Mouse (Mus musculus) cerebellum, postnatal 36 days (tissue): ENCODE measurements around the gene Bmp2k.
"Not testable (repeated sequence)": the region's sequence is repeated elsewhere in the genome, so short reads cannot be mapped to it uniquely, and the experiment has no call there.

Experiments
- DNase-seq, 2 experiments: peaks; one replicate each; pipeline ENCODE4 v3.0.0; 2021 to 2022; ENCODE audit warnings: mixed read lengths in 2 of 2

The Bmp2k gene

GRCm38 (mm10) chr5:97004178-97005030 is 6.9 kb downstream of the Bmp2k start:
- no peak for DNase-seq

GRCm38 (mm10) chr5:97005891-97006290 is 8.4 kb downstream of the Bmp2k start:
- no peak for DNase-seq

GRCm38 (mm10) chr5:97006929-97007328 is 9.4 kb downstream of the Bmp2k start:
- DNase-seq: no peak

GRCm38 (mm10) chr5:97007496-97007895 is 10.0 kb downstream of the Bmp2k start:
- DNase-seq: no peak

GRCm38 (mm10) chr5:97009140-97009539 is 11.7 kb downstream of the Bmp2k start:
- DNase-seq: not testable (repeated sequence)

- DNase-seq: no peak
Measured at GRCm38 (mm10) chr5:97009601-97010335, 12.3 kb downstream of the Bmp2k start.

GRCm38 (mm10) chr5:97015781-97016508 is 18.5 kb downstream of the Bmp2k start:
- DNase-seq: no peak

- no peak for DNase-seq
Measured at GRCm38 (mm10) chr5:97016842-97017577, 19.5 kb downstream of the Bmp2k start.

- no peak for DNase-seq
Measured at GRCm38 (mm10) chr5:97022305-97023278, 25.1 kb downstream of the Bmp2k start.

- no peak for DNase-seq
Measured at GRCm38 (mm10) chr5:97024834-97025233, 27.3 kb downstream of the Bmp2k start.

GRCm38 (mm10) chr5:97025650-97026049 is 28.2 kb downstream of the Bmp2k start:
- no peak for DNase-seq

- DNase-seq: no peak
Measured at GRCm38 (mm10) chr5:97028004-97028403, 30.5 kb downstream of the Bmp2k start.

GRCm38 (mm10) chr5:97028840-97029239 is 31.4 kb downstream of the Bmp2k start:
- not testable (repeated sequence) for DNase-seq

GRCm38 (mm10) chr5:97031771-97032170 is 34.3 kb downstream of the Bmp2k start:
- DNase-seq: no peak

- DNase-seq: no peak
Measured at GRCm38 (mm10) chr5:97045260-97045659, 47.8 kb downstream of the Bmp2k start.

GRCm38 (mm10) chr5:97046680-97047079 is 49.2 kb downstream of the Bmp2k start:
- no peak for DNase-seq

- DNase-seq: no peak
Measured at GRCm38 (mm10) chr5:97048905-97049304, 51.4 kb downstream of the Bmp2k start.

GRCm38 (mm10) chr5:97054166-97054565 is 56.7 kb downstream of the Bmp2k start:
- DNase-seq: no peak

- DNase-seq: no peak
Measured at GRCm38 (mm10) chr5:97054801-97055200, 57.3 kb downstream of the Bmp2k start.

- peak in 1 of 2 experiments; percentile 28 for DNase-seq
Measured at GRCm38 (mm10) chr5:97055511-97056068, 58.1 kb downstream of the Bmp2k start.

GRCm38 (mm10) chr5:97056359-97056758 is 58.9 kb downstream of the Bmp2k start:
- no peak for DNase-seq
